Mouse (Mus musculus): ENCODE data around the gene Syt13.

The Syt13 gene

DNA sequence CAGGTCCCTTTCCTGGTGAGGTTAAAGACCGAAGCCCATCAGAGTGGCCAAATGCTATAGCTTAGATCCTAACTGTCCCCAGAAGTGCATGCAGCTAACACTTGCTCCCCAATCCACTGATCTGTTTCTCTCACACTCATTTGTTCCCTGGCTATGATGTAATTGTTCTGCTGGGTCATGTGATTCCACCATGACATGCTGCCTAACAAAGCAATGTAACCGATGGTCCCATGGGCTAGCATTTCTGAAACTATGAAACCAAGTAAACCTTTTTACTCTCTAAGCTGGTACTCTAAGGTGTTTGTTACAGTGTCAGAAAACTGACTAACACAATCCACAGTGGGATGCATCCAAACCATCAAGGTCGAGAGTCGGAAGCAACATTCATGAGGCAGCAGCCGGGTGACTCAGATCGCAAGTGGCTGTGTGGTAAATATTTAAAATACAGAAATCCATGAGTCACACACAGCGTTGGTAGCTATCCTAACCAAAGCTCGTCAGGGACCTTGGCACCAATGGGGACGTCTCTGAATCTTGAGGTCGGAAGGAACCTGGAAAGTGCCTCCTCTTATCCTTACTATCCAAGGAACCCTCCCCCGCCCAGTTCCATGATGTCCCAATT is 30.3 kb downstream of the Syt13 start:
- TF ChIP-seq CTCF (conservative IDR thresholded peaks at IDR 0.05; ENCODE audit: low read length) (no peak), NANOG (IDR thresholded peaks at IDR 0.05; ENCODE audit: borderline replicate concordance, low read length) (no peak), POU5F1 (IDR thresholded peaks at IDR 0.05; ENCODE audit: borderline replicate concordance, low read length) (no peak)
- no peaks in the 10 kb centered on the region for H3K9me3 ChIP-seq (ENCODE audit: low read length)
- no peak overlapping the region for H3K4me3 ChIP-seq (replicated peaks; ENCODE audit: low read length)
- no peaks in the 10 kb centered on the region for H3K36me3 ChIP-seq (ENCODE audit: insufficient read depth, low read length)
- peaks cover 9% of the 10 kb centered on the region; the same call in 1 of the 2 replicates for H3K27me3 ChIP-seq (ENCODE audit: insufficient read depth, low read length)
- peaks cover 36% of the 10 kb centered on the region for H3K4me1 ChIP-seq (replicated peaks; ENCODE audit: low read depth, low read length)

DNA sequence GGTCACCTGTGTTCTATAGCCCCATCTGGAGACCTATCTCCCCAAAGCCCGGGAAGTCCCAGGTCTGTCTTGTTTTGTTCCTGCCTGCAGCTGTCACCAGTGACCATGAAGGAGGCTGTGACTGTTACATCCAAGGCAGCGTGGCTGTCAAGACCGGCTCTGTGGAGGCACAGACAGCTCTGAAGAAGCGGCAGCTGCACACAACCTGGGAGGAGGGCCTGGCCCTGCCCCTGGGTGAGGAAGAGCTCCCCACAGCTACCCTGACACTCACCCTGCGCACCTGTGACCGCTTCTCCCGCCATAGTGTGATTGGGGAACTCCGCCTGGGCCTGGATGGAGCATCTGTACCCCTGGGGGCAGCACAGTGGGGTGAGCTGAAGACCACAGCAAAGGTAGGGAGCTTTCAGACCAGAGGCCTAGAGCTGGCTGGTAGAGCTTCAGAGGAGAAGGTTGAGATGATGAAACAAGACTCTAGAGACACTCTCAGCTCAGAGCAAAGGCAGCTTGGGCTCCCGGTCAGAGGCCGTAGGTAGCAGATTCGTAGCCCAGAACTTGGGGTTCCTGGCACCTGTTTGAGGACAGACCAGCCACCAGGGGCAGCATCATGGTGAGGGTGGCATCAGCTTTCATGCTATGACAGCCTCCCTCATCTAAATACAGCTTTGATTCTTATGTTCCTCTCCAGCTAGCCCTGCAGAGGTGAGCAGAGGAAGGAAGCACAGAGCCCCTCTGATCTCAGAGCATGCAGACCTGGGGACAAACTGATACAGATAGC is 31.1 kb downstream of the Syt13 start:
- H3K36me3 ChIP-seq (ENCODE audit: insufficient read depth, low read length), result no peaks in the 10 kb centered on the region
- H3K4me3 ChIP-seq (replicated peaks; ENCODE audit: low read length), result no peak overlapping the region
- peaks cover 9% of the 10 kb centered on the region; the same call in 1 of the 2 replicates for H3K27me3 ChIP-seq (ENCODE audit: insufficient read depth, low read length)
- TF ChIP-seq NANOG (IDR thresholded peaks at IDR 0.05; ENCODE audit: borderline replicate concordance, low read length), result no peak
- TF ChIP-seq CTCF (conservative IDR thresholded peaks at IDR 0.05; ENCODE audit: low read length), result no peak
- no peak for TF ChIP-seq POU5F1 (IDR thresholded peaks at IDR 0.05; ENCODE audit: borderline replicate concordance, low read length)
- H3K4me1 ChIP-seq (replicated peaks; ENCODE audit: low read depth, low read length), result peaks cover 36% of the 10 kb centered on the region
- no peaks in the 10 kb centered on the region for H3K9me3 ChIP-seq (ENCODE audit: low read length)

DNA sequence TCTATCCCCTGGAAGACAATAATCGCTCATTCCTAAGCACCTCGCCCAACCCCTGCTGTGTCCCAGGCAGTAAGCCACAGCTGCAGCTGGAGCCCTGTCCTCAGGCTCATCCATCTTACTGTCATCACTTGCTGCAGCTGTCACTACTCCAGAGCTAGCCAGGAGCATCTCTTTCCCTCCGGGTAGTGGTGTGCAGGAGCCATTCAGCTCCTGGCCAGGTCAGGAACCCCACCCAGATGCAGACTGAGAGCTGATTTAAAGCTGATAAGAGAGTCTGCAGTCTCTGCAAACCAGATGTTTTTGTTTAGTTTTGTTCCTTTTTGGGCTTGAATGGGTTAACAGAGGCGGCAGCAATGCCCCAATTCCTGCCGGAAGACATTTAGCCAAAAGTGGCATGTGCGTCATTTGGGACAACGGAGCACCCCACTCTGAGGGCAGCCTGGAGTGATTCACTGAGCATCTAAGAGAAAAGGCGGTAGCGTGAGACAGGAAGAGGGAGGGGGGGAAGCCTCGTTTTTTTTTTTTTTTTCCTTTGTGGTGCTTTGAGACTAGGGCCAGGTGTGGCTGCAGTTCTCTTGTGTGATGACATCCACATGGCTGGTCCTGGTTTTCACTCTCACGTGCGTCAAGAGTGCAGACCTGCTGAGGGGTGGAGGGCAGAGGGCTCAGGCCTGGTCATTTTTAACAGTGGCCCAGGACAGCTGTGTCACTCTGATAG is 33.2 kb downstream of the Syt13 start:
- 0 out of 2 replicates have a peak overlapping the region, but pooled peaks have one; percentile 7 for H3K4me3 ChIP-seq (replicated peaks; ENCODE audit: low read length)
- H3K27me3 ChIP-seq (ENCODE audit: insufficient read depth, low read length), result 0 out of 2 replicates have a peak, but pooled peaks cover 6% of the 10 kb centered on the region
- no peaks in the 10 kb centered on the region for H3K9me3 ChIP-seq (ENCODE audit: low read length)
- no peaks in the 10 kb centered on the region for H3K36me3 ChIP-seq (ENCODE audit: insufficient read depth, low read length)
- no peak for TF ChIP-seq POU5F1 (IDR thresholded peaks at IDR 0.05; ENCODE audit: borderline replicate concordance, low read length)
- no peak for TF ChIP-seq NANOG (IDR thresholded peaks at IDR 0.05; ENCODE audit: borderline replicate concordance, low read length)
- TF ChIP-seq CTCF (conservative IDR thresholded peaks at IDR 0.05; ENCODE audit: low read length), result no peak
- H3K4me1 ChIP-seq (replicated peaks; ENCODE audit: low read depth, low read length), result peaks cover 38% of the 10 kb centered on the region

DNA sequence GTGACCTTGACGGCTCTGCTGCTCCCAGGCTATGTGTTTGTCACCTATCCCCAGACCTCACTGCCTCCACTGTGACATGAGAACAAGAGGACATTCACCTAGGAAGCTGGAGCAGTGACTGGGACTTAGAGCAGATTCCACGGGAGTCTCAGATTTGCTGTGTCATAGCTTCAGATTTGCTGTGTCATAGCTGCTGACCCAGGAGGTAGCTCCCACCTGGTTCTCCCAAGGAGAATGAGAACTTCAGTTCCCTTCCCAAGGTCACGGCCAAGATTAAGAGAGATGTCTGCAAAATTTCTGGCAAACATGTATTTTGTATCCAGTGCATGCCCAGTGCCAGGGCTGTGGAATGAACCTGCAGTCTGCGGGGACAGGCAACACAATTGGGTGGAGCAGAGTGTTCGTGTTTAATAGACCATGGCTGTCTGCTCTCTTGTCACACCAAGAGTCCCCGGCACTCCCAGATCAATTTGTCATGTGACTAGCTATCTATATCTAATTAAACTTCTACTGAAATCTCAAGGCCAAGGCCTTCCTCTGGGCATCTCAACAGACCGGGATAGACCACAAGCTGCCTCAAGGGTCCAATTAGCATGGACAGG is 33.9 kb downstream of the Syt13 start:
- no peaks in the 10 kb centered on the region for H3K36me3 ChIP-seq (ENCODE audit: insufficient read depth, low read length)
- no peaks in the 10 kb centered on the region for H3K9me3 ChIP-seq (ENCODE audit: low read length)
- H3K4me1 ChIP-seq (replicated peaks; ENCODE audit: low read depth, low read length), result peaks cover 43% of the 10 kb centered on the region
- TF ChIP-seq POU5F1 (IDR thresholded peaks at IDR 0.05; ENCODE audit: borderline replicate concordance, low read length), result no peak
- TF ChIP-seq CTCF (conservative IDR thresholded peaks at IDR 0.05; ENCODE audit: low read length), result no peak
- TF ChIP-seq NANOG (IDR thresholded peaks at IDR 0.05; ENCODE audit: borderline replicate concordance, low read length), result no peak
- H3K27me3 ChIP-seq (ENCODE audit: insufficient read depth, low read length), result 0 out of 2 replicates have a peak, but pooled peaks cover 6% of the 10 kb centered on the region
- H3K4me3 ChIP-seq (replicated peaks; ENCODE audit: low read length), result no peak overlapping the region

DNA sequence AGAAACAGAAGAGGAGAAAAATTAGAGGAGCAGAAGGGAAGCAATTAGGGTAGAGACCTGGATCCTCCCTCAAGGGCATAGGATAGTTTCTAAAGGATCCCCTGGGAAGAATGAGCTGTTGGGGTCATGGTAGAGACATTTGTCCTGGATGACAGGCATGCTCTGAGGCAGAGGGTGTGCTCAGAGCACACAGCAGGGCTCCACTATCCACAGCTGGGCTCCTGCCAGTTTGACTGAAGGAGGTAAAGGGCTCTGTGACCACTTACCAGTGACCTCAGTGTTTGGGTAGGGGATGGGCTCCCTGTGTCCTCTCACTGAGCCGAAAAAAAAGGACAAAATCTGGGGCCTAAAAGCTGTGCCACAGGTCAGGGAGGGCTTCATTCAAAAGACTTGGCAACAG is 34.6 kb downstream of the Syt13 start:
- 0 out of 2 replicates have a peak, but pooled peaks cover 6% of the 10 kb centered on the region for H3K27me3 ChIP-seq (ENCODE audit: insufficient read depth, low read length)
- peaks cover 43% of the 10 kb centered on the region for H3K4me1 ChIP-seq (replicated peaks; ENCODE audit: low read depth, low read length)
- H3K9me3 ChIP-seq (ENCODE audit: low read length), result no peaks in the 10 kb centered on the region
- H3K4me3 ChIP-seq (replicated peaks; ENCODE audit: low read length), result no peak overlapping the region
- no peaks in the 10 kb centered on the region for H3K36me3 ChIP-seq (ENCODE audit: insufficient read depth, low read length)
- TF ChIP-seq NANOG (IDR thresholded peaks at IDR 0.05; ENCODE audit: borderline replicate concordance, low read length), result no peak
- no peak for TF ChIP-seq POU5F1 (IDR thresholded peaks at IDR 0.05; ENCODE audit: borderline replicate concordance, low read length)
- TF ChIP-seq CTCF (conservative IDR thresholded peaks at IDR 0.05; ENCODE audit: low read length), result no peak

DNA sequence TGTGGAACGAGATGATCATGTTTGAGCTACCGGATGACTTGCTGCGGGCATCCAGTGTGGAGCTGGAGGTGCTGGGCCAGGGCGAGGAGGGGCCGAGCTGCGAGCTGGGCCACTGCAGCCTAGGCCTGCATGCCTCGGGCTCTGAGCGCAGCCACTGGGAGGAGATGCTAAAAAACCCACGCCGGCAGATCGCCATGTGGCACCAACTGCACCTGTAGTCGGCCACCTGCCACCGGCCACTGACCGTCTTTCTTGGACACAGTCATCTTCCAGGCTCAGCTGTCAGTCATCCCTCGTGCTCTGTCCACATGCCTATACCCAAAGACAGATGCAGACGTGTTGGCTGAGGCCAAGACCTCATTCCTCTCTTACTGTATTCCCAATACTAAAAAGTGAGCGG is 38.6 kb downstream of the Syt13 start:
- H3K27me3 ChIP-seq (ENCODE audit: insufficient read depth, low read length), result peaks cover 9% of the 10 kb centered on the region; the same call in 1 of the 2 replicates
- H3K4me1 ChIP-seq (replicated peaks; ENCODE audit: low read depth, low read length), result peaks cover 22% of the 10 kb centered on the region
- H3K4me3 ChIP-seq (replicated peaks; ENCODE audit: low read length), result no peak overlapping the region
- TF ChIP-seq CTCF (conservative IDR thresholded peaks at IDR 0.05; ENCODE audit: low read length), result no peak
- peaks cover 5% of the 10 kb centered on the region for H3K9me3 ChIP-seq (ENCODE audit: low read length)
- H3K36me3 ChIP-seq (ENCODE audit: insufficient read depth, low read length), result no peaks in the 10 kb centered on the region

DNA sequence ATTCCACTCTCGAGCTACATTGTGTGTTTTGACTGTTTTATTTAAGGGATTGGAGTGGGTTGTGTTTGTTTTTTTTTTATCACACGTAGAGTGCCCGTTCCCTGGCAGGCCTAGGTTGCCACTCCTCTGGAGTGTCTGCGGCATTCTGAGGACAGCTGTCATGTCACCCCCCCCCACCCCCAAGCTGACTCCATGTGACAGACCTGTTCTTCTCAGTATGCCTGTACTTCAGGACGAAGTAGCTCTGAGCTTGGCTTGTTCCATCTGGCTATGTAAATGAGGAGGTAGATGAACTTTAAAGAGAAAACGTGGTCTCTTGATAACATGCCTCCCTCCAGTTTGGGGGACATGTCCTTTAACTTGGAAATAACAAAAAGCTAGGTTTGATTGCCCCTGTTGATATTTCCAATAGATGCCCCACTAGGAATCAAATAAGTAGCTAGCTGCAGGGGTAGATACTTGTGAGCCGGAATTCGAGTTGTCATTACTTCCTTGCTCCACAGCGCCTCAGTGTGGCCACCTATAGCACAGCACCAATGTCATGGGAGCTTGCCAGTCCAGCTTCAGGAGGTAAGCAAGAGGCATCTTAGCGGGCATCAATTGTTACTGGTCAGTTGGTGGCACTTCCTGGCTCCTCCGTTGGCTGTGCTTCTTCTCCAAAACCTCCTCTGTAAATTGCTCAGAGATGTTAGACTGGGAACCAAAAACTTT is 39.7 kb downstream of the Syt13 start:
- Histone ChIP-seq H3K4me3 (replicated peaks; ENCODE audit: low read length) (no peak overlapping the region), H3K4me1 (replicated peaks; ENCODE audit: low read depth, low read length) (peaks cover 11% of the 10 kb centered on the region), H3K36me3 (ENCODE audit: insufficient read depth, low read length) (no peaks in the 10 kb centered on the region), H3K27me3 (ENCODE audit: insufficient read depth, low read length) (peaks cover 10% of the 10 kb centered on the region; the same call in 1 of the 2 replicates), H3K9me3 (ENCODE audit: low read length) (peaks cover 8% of the 10 kb centered on the region)
- no peak for TF ChIP-seq NANOG (IDR thresholded peaks at IDR 0.05; ENCODE audit: borderline replicate concordance, low read length)
- peak; percentile 73 for TF ChIP-seq CTCF (conservative IDR thresholded peaks at IDR 0.05; ENCODE audit: low read length)
- no peak for TF ChIP-seq POU5F1 (IDR thresholded peaks at IDR 0.05; ENCODE audit: borderline replicate concordance, low read length)
